Mouse (Mus musculus) Patski (cell line): ENCODE data around the gene Adra2b. TPM values are rescaled to one million over a fixed set of nuclear protein-coding genes. Genes with fewer than 3 reads are reported as not detected.

Experiments
- ATAC-seq: fragments of 100-300 bp; one replicate; pipeline ENCODE4 v1.8.0; 2021
- CTCF ChIA-PET: fragments of 350-600 bp; sonication (Branson Sonifier 250); formaldehyde crosslinking; loops from one replicate; lab custom pipeline; 2022; ENCODE audit warnings: inconsistent platforms; lab: Charles Lee
- POLR2A ChIA-PET: fragments of 350-600 bp; sonication (Branson Sonifier 250); formaldehyde crosslinking; loops from one replicate; lab custom pipeline; 2022; ENCODE audit warnings: antibody characterized with exemption, inconsistent platforms; lab: Charles Lee
- DNase-seq: peaks from one replicate; pipeline ENCODE4 v3.0.0-alpha.2; 2011; ENCODE audit warnings: low read depth, low spot score
- H3K27me3 ChIP-seq: fragments of 371-371 bp; one replicate; pipeline ENCODE4 v1.5.1; 2021
- CTCF ChIP-seq: fragments of 100-300 bp; IDR thresholded peaks from one replicate; pipeline ENCODE4 v1.5.1; 2021
- in situ Hi-C: fragments of 300-500 bp; cut with MboI; formaldehyde crosslinking; loops from 3 replicates; pipeline ENCODE4 v1.11.1; 2018; ENCODE audit warnings: low pct_unique_long_range_greater_than_20kb, mixed read lengths
- polyA plus RNA-seq: library from polyadenylated mRNA; unstranded; gene quantifications from one replicate; pipeline ENCODE4 v1.2.3, GENCODE M21; 2021

Adra2b gene
- polyA plus RNA-seq, 1 experiment from 2014 or later, result not detected

GRCm38 (mm10) chr2:127376423-127377051 lies 13.5 kb downstream of the Adra2b start:
- ChIA-PET CTCF (interaction anchor here (0.8 to 1.2 kb wide), 3 partner anchors 9 to 23 kb away, joined by 3 to 5 read pairs (median 3); partner anchors contain the start of gene Adra2b), POLR2A (interaction anchor here (0.6 kb wide), 1 partner anchor 9 kb away, joined by 3 read pairs; no protein-coding TSS in a partner anchor)
- ATAC-seq (no peak), DNase-seq (no peak)
- no peak for TF ChIP-seq CTCF
- in situ Hi-C loops, result no loop called here
- H3K27me3 ChIP-seq, result no peaks in the 10 kb centered on the region

DNA sequence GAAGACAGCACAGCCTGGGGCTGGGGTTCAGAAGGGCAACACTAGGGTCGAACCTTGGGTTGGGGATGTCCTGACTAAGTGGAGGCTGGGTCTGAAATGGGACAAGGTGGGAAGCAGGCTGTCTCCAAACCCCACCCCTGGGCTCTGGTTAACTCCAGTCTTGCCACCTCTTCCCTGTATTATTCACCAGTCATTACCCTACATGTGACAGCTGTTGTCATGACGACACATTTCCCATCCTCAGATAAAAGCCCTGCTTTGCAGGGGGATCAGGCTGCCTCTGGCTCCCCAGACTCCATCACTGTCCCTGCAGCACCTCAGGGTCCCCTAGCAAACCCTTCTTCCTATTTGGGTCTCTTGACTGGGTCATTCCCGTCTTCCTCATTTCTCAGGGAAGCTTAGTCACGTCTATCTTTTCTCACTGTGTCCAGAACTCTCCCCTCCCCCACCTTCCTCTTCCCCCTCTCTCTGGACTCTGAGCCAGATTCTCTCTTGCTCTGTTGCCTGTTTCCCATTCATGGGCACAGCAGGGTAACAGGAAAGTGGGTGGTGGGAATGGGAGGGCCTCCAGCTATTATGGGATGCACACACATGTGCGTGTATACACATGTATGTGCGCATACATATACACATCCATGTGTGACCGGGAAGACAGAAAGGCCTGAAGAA lies 15.1 kb downstream of the Adra2b start:
- no peak for TF ChIP-seq CTCF
- DNase-seq, result no peak
- no peak for ATAC-seq
- H3K27me3 ChIP-seq, result no peaks in the 10 kb centered on the region
- ChIA-PET CTCF (interaction anchor here (0.8 kb wide), 1 partner anchor 15 kb away, joined by 4 read pairs; the partner anchor contains the start of gene Adra2b), POLR2A (no interaction called here)
- in situ Hi-C loops, result no loop called here

- ChIA-PET POLR2A (no interaction called here), CTCF (no interaction called here)
- ATAC-seq (no peak), DNase-seq (peak; percentile 22)
- in situ Hi-C loops, result no loop called here
- no peaks in the 10 kb centered on the region for H3K27me3 ChIP-seq
- TF ChIP-seq CTCF, result no peak
Measured at GRCm38 (mm10) chr2:127378611-127378990, 15.6 kb downstream of the Adra2b start.

GRCm38 (mm10) chr2:127379250-127379649 lies 16.2 kb downstream of the Adra2b start:
- no peak for ATAC-seq
- H3K27me3 ChIP-seq, result no peaks in the 10 kb centered on the region
- ChIA-PET POLR2A (no interaction called here), CTCF (no interaction called here)
- DNase-seq, result no peak
- in situ Hi-C loops, result no loop called here
- no peak for TF ChIP-seq CTCF

DNA sequence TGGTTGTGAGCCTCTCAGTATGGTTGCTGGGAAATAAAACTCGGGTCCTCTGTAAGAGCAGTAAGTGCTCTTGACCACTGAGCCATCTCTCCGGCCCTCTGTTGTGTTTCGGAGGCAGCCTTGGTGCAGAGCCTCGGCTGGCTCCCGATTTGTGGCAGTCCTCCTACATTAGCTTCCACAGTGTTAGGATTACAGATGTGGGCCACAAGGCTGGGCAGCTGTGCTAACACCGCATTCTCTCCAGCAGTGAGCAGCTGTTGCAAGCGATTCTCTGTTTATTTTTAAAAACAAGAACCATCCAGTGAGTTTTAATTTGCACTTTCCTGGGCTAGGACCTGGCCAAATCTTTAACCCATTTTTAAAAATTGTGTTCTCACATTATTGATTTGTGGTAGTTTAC lies 20.9 kb downstream of the Adra2b start:
- ChIA-PET POLR2A (no interaction called here), CTCF (no interaction called here)
- DNase-seq, result no peak
- no peak for TF ChIP-seq CTCF
- in situ Hi-C loops, result no loop called here
- H3K27me3 ChIP-seq, result no peaks in the 10 kb centered on the region
- ATAC-seq, result no peak

DNA sequence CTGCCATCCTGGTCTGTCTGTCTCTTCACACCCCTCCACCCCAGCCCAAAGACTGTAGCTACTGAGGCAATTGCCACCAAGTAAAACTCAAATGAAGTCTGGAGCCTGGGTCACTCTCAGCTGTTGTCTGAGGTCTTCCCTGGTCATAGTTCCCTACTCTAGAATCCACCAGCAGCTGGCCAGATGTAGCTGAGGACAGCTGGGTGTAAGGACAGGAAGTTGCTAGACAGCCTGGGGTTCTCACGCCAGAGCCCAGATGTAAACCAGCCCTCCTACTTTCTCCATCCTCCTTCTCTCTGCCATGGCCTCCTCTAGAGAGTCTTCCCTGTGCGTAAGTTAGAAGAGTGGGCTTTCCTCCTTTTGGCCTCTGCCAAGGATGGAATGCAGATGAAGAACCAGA lies 24.5 kb downstream of the Adra2b start:
- TF ChIP-seq CTCF, result no peak
- ChIA-PET CTCF (no interaction called here), POLR2A (no interaction called here)
- in situ Hi-C loops, result no loop called here
- DNase-seq, result no peak
- ATAC-seq, result no peak
- peaks cover 4% of the 10 kb centered on the region for H3K27me3 ChIP-seq

GRCm38 (mm10) chr2:127390352-127390751 lies 27.3 kb downstream of the Adra2b start:
- ATAC-seq (no peak), DNase-seq (no peak)
- peaks cover 4% of the 10 kb centered on the region for H3K27me3 ChIP-seq
- TF ChIP-seq CTCF, result no peak
- ChIA-PET POLR2A (interaction anchor here (0.9 kb wide), 1 partner anchor 19 kb away, joined by 3 read pairs; no protein-coding TSS in a partner anchor), CTCF (interaction anchor here (1.1 kb wide), 1 partner anchor 28 kb away, joined by 3 read pairs; no protein-coding TSS in a partner anchor)
- in situ Hi-C loops, result no loop called here

DNA sequence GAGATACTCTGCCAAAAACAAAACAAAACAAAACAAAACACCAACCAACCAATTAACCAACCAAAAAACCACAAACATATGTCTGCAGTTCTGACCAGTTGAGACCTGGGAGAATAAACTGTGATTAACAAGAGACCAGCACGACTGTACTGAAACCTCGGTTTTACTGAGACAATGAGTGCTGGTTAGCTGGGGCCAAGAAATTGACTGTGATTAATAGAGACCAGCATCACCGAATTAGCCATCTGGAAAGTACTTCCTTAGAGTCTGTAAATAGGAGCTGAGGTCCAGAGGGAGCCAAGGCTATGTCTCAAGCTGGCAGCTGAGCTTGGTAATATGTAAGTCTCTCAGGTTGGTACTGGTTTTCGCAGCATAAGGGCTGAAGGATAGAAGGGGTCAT lies 27.8 kb downstream of the Adra2b start:
- ChIA-PET POLR2A (interaction anchor here (0.9 kb wide), 1 partner anchor 19 kb away, joined by 3 read pairs; no protein-coding TSS in a partner anchor), CTCF (interaction anchor here (1.1 kb wide), 1 partner anchor 27 kb away, joined by 3 read pairs; no protein-coding TSS in a partner anchor)
- in situ Hi-C loops, result no loop called here
- peaks cover 4% of the 10 kb centered on the region for H3K27me3 ChIP-seq
- no peak for ATAC-seq
- DNase-seq, result no peak
- TF ChIP-seq CTCF, result no peak

DNA sequence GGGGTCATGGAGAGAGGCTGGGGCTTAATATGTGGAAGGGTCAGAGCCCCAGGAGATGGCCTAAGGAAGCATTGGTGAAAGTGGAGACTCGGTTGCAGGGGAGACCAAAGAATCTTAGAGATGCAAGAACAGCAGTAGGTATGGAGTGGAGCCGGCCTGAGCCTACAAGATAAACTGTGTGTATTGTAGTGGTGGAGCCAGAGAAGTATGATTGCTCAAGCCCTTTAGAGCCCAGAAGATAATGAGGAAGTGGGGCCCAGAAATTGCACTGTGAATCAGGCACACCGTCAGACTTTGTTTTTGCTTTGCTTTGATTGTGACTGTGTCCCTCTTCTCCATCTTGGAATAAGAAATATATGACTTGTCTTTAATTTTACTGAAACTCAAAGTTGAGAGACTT lies 28.3 kb downstream of the Adra2b start:
- peaks cover 4% of the 10 kb centered on the region for H3K27me3 ChIP-seq
- ChIA-PET POLR2A (interaction anchor here (0.9 kb wide), 1 partner anchor 20 kb away, joined by 3 read pairs; no protein-coding TSS in a partner anchor), CTCF (interaction anchor here (1.1 kb wide), 1 partner anchor 27 kb away, joined by 3 read pairs; no protein-coding TSS in a partner anchor)
- ATAC-seq (no peak), DNase-seq (no peak)
- in situ Hi-C loops, result no loop called here
- TF ChIP-seq CTCF, result no peak

- H3K27me3 ChIP-seq, result peaks cover 2% of the 10 kb centered on the region
- ATAC-seq (no peak), DNase-seq (no peak)
- ChIA-PET CTCF (no interaction called here), POLR2A (no interaction called here)
- in situ Hi-C loops, result no loop called here
- no peak for TF ChIP-seq CTCF
Measured at GRCm38 (mm10) chr2:127394606-127395161, 31.7 kb downstream of the Adra2b start.
